Mouse (Mus musculus) gastrocnemius, adult 2 months (tissue): ENCODE results near the gene Rgmb. TPM values are rescaled to one million over a fixed set of nuclear protein-coding genes. Genes with fewer than 3 reads are reported as not detected.

ENCODE experiments used
- DNase-seq: peaks from one replicate; pipeline ENCODE4 v3.0.0; 2022
- H3K27ac ChIP-seq: fragments of 200-600 bp; 2 replicates; pipeline ENCODE4 v1.8.1; 2022; ENCODE audit warnings: mild to moderate bottlenecking
- H3K4me3 ChIP-seq: fragments of 200-600 bp; 2 replicates; pipeline ENCODE4 v1.8.1; 2022; ENCODE audit warnings: mild to moderate bottlenecking, moderate library complexity
- CTCF ChIP-seq: fragments of 200-600 bp; IDR thresholded peaks from 2 replicates; pipeline ENCODE4 v1.8.1; 2022; ENCODE audit warnings: antibody characterized with exemption, mild to moderate bottlenecking, moderate library complexity
- intact Hi-C: fragments of 180-260 bp; cut with DNase I; formaldehyde crosslinking; loops from one replicate; pipeline ENCODE4 v1.15.1; 2025
- total RNA-seq, 2 experiments: library from RNA; stranded (reverse); gene quantifications; 2 replicates each; pipeline ENCODE4 v1.2.3; 2021

Gene Rgmb
- total RNA-seq, 2 experiments from 2014 or later, result 39.2 to 41.3 TPM

DNA sequence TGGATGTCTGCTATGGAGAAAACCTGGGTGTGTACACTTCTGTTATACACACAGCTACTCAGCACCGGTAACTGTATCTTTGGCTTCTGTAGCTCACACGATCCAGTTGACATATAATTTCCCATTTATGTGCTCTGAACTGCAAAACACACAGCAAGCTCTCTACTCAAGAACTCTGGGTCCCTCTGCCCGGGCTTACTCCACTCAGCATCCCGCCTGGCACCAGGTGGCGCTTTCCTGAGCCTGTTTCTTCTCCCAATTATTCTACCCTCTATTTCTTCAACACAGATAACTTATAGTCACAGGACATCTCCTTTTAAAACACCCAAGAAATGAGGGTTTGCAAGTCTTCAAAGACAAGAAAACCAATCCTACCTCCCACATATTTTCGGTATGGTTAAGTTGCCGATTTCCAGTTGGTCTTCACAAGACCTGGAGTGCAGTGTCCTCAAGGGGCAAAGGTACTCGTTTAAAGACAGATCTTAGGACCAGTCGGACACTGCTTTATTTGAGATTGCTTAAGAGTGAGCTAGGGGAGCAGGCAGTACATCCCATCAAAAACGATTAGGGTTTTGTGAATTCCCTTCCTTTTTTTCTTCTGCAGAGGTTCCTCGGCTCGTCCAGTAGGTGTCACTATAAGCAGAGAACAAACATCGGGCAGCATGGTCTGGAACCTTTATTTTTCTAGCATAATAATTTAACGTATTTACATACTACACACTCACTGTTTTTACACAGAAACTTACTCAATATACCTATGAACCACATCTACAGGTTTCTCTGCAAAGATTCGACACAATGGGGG lies 26.6 kb downstream of the Rgmb start:
- DNase-seq, result peak; percentile 44
- TF ChIP-seq CTCF, result peak; percentile 81
- intact Hi-C loops, result loop anchor here (5.0 kb wide), 1 partner anchor 1098 kb away; no protein-coding TSS in a partner anchor
- Histone ChIP-seq H3K4me3 (no peak overlapping the region), H3K27ac (peak overlapping the region; percentile 31; the same call in 1 of the 2 replicates)

DNA sequence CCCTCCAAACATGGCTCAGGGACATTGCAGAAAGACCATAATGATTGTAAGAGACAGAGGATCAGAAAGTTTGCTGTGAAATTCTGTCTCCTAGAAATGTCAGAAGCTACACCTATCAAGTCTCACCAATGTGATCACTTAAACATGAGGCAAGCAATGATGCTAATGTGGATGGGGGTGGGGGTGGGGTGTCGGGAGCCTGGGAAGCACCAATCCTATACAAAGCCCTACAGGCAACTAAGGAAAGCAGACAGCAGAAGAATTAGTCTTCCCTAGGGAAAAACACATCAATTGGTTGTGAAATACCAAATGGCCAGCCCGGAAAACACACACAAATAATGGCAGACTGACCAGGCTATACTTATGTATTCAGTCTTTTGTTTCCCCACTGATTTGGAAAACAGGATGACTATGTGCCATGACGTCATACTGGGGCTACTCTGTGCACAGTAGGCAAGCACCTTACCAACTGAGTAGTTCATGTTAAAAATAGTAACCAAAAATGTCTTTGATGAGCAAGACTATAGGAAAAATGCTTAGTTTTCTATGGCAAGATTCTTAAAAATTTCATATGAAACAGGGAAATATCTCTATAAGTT lies 31.5 kb downstream of the Rgmb start:
- H3K4me3 ChIP-seq, result no peak overlapping the region
- no peak for DNase-seq
- no peak overlapping the region for H3K27ac ChIP-seq
- TF ChIP-seq CTCF, result no peak
- intact Hi-C loops, result no loop called here

DNA sequence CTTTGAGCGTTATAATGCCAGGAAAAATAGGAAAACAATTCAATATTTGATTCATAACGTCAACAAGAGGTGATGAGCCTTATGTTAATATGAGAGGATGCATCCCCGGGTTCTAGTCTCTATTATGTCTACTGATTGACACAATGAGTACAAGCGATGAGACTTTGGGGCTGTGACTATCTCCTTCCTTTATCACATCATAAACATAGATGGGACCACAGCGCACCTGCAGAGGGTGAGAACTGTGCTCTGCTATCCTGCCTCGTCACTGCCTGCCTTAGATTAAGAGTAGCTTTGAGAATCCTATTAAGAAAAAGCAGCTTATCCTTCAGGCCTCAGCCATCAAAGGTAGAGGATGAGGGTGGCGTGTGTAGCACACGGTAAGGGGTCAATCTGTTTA lies 40.1 kb downstream of the Rgmb start:
- Histone ChIP-seq H3K27ac (no peak overlapping the region), H3K4me3 (no peak overlapping the region)
- no peak for DNase-seq
- intact Hi-C loops, result no loop called here
- no peak for TF ChIP-seq CTCF

DNA sequence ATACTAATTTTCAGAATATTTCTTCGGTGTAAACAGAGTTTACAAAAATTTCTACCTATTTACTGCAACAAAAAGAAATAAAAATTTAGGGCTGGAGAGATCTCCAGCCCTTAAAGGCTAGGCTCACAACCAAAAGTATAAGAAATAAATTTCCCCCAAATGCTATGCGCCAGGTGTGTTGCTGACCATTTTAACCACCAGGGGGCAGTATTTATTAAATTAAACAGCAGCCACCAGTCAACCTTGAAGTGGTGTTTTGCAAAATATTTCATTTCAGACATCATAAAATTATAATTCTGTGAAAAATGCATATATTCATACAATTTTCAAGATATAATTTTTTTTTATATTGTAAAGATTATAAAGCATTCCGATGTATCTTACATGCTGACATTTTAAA lies 43.8 kb downstream of the Rgmb start:
- DNase-seq, result no peak
- intact Hi-C loops, result loop anchor here (5.0 kb wide), 1 partner anchor 1115 kb away; no protein-coding TSS in a partner anchor
- peak; percentile 89 for TF ChIP-seq CTCF

DNA sequence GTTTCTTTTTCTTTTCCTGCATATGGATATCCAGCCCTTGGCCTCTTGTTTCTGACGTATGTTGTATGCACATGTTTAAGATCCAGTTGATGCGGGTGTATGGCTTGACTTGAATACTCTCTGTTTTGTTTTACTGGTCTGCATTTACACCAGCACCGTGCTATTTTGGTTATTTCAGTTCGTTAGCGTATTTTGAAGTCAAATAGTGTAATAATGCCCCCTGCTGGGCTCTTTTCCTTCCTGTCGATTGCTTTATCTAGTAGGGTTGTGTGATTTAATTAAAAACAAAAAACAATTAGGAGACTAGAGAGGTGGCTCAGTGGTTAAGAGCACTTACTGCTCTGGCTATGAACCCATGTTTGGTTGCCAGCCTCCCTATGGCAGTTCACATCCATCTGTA lies 52.9 kb downstream of the Rgmb start:
- H3K27ac ChIP-seq, result no peak overlapping the region
- intact Hi-C loops, result no loop called here
- no peak overlapping the region for H3K4me3 ChIP-seq
- peak; percentile 22; the same call in 1 of the 2 replicates for TF ChIP-seq CTCF
- DNase-seq, result no peak

More for the DNA sequence above, 43.8 kb downstream of the Rgmb start:
- H3K4me3 ChIP-seq, result no peak overlapping the region
- H3K27ac ChIP-seq, result no peak overlapping the region

DNA sequence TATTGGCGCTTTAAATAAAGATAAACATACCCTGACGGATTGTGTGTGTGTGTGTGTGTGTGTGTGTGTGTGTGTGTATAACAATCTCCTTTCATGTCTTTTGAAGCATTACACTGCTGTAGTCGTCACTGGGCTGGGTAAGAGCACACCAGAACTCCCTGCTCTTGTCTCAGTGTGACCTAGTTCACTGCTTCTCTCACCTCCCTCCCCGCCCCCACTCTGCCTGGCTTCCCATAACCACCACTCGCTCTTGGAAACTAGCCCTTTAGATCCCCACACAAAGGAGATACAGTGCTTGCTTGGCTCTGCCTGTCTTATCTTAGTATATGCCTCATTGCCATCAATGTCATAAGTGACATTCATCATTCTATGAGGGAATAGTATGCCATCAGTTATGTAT lies 54.5 kb downstream of the Rgmb start:
- H3K4me3 ChIP-seq, result no peak overlapping the region
- no peak for DNase-seq
- intact Hi-C loops, result no loop called here
- H3K27ac ChIP-seq, result no peak overlapping the region
- no peak for TF ChIP-seq CTCF

DNA sequence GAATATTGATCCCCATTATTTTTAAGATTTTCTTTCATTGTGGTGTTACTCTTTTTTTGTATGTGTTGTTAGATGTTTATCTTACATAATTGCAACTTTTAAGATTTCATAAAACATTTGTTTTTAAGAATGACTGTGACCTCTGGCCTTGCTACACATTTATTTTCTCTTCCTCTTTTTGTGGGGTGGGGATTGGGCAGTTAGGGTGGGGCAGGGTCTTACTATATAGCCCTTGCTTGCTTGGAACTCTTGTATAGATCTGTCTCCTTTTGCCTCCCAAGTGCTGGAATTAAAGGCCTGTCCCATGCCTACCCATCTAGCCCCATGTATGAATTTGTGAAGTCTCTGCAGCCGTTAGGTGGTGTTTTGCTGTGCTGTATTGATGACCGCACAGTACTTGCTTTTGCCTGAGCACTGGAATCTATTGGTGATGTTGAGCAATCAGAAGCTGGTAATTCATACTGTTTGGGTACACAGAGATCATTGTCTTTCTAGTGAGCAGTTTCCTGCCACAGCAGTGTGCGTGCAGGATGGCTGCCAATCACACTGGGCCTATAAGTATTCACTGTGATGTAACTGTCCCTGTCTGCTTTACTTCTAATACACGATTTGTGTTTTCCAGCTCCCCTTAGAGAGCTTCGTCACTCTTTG lies 56.1 kb downstream of the Rgmb start:
- Histone ChIP-seq H3K27ac (no peak overlapping the region), H3K4me3 (no peak overlapping the region)
- TF ChIP-seq CTCF, result no peak
- intact Hi-C loops, result no loop called here
- DNase-seq, result no peak

DNA sequence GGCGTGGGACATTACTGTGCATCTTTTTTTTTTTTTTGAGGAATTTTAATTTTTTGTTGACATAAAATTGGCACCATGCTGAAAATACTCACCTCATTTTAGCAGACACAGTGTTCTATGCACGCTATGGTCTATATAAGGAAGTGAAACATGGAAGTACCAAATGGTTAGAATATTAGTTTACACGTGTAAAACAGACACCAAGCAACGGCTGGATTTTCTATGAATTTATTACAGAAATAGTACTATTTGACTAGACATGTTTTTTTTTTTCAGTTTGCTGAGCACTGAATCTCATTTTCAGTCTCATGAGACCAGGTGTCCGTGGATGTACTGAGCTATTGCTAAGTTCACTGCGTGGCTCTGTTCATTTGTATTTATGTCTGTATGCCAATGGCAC lies 56.9 kb downstream of the Rgmb start:
- TF ChIP-seq CTCF, result no peak
- DNase-seq, result no peak
- Histone ChIP-seq H3K27ac (no peak overlapping the region), H3K4me3 (no peak overlapping the region)
- intact Hi-C loops, result no loop called here

DNA sequence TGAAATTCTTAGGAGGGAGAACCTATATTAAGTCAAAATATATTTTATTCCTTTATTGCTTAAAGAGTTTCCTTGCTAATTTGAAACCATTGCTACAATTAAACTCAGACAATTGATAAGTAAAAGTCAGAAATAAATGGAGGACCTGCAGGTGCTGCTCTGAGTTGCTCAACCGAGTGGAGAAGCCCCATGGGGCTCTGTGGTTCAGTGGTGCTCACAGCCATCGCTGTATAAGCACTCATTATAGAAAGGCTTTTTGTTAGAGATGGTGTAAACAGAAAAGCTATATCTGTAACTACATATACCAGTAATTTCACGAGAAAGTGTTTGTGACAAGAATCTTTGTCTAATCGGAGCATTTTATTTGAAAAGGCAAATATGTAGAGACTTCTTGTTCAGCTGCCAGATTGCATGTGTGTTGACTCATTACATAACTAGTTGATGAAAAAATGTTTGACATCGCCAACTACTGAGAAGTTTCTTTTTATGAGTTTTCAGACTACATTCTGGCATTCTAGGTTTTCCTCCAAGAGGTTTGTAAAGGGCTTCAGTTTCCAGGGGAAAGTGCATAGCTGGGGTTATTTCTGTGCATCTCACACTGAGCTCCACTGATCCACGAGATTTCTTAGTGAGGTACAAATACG lies 61.6 kb downstream of the Rgmb start:
- no peak for TF ChIP-seq CTCF
- intact Hi-C loops, result no loop called here
- Histone ChIP-seq H3K27ac (0 out of 2 replicates have a peak overlapping the region, but pooled peaks have one; percentile 24), H3K4me3 (no peak overlapping the region)
- DNase-seq, result no peak

DNA sequence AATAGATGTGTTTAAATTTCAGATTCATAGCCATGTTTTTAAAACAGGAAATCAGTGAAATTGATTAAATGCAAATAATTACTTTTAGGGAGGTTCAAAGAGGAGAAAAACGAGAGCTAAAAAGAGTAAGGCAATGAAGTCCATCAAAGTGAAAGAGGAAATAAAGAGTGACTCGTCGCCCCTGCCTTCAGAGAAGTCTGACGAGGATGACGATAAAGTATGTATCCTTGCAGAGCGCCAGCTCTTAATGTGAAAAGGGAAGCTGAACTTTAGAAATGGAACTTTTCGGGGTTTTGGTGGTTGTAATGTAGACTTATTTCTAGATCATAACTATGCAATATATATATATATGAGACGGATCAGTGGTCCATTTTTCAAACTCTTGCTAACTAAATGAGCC lies 69.6 kb downstream of the Rgmb start:
- intact Hi-C loops, result no loop called here
- Histone ChIP-seq H3K27ac (no peak overlapping the region), H3K4me3 (no peak overlapping the region)
- no peak for DNase-seq
- TF ChIP-seq CTCF, result no peak

Other genes starting within 250 kb of the Rgmb start
- 10 to 100 TPM; 13.6 to 16.4 TPM for gene Chd1, start 126.1 kb downstream of the Rgmb start, total RNA-seq